Mouse (Mus musculus) heart, embryonic 16.5 days (tissue): ENCODE results near the gene Ube3c. TPM values are rescaled to one million over a fixed set of nuclear protein-coding genes. Genes with fewer than 3 reads are reported as not detected.
A peak's percentile ranks its signal among the peaks of the same experiment; 100 is the strongest.
"Not testable (repeated sequence)": the region's sequence is repeated elsewhere in the genome, so short reads cannot be mapped to it uniquely, and the experiment has no call there.

ENCODE experiments used
- ATAC-seq: fragments of 200-750 bp; cut with Nextera tagmentation; replicated peaks from 2 replicates; pipeline ENCODE4 v1.8.0; 2017; ENCODE audit warnings: moderate number of reproducible peaks; ENCODE audit not compliant: insufficient read depth, low FRiP score; ENCODE audit errors: extremely low read depth
- H3K27ac ChIP-seq: fragments of 300-500 bp; sonication (generic); 2 replicates; pipeline ENCODE4 v1.5.1; 2014; ENCODE audit warnings: mild to moderate bottlenecking, low read length, control low read depth, moderate library complexity
- H3K27me3 ChIP-seq: fragments of 300-500 bp; sonication (generic); 2 replicates; pipeline ENCODE4 v1.6.1; 2014; ENCODE audit warnings: low read length, mixed read lengths; ENCODE audit not compliant: control insufficient read depth, insufficient read depth
- H3K36me3 ChIP-seq: fragments of 300-500 bp; sonication (generic); 2 replicates; pipeline ENCODE4 v1.6.1; 2014; ENCODE audit not compliant: control insufficient read depth, insufficient read depth
- H3K4me1 ChIP-seq: fragments of 300-500 bp; sonication (generic); 2 replicates; pipeline ENCODE4 v1.6.1; 2014; ENCODE audit warnings: low read length, mixed read lengths; ENCODE audit not compliant: control insufficient read depth, insufficient read depth
- H3K4me2 ChIP-seq: fragments of 300-500 bp; sonication (generic); 2 replicates; pipeline ENCODE4 v1.6.1; 2014; ENCODE audit warnings: low read depth, mild to moderate bottlenecking, control low read depth, low read length
- H3K4me3 ChIP-seq: fragments of 300-500 bp; sonication (generic); 2 replicates; pipeline ENCODE4 v1.5.1; 2014; ENCODE audit warnings: mild to moderate bottlenecking, control low read depth, low read length
- H3K9ac ChIP-seq: fragments of 300-500 bp; sonication (generic); 2 replicates; pipeline ENCODE4 v1.6.1; 2014; ENCODE audit warnings: low read length, control low read depth
- H3K9me3 ChIP-seq: fragments of 300-500 bp; sonication (generic); replicated peaks from 2 replicates; pipeline ENCODE4 v1.6.1; 2016; ENCODE audit warnings: low read length; ENCODE audit not compliant: control insufficient read depth
- WGBS: fragments of 180-500 bp; shearing (Covaris S2); extraction: QIAGEN DNeasy Blood & Tissue Kit; methylation state at CpG from one replicate; pipeline ENCODE4 v1.1.7; 2014; 5-methylcytosine and 5-hydroxymethylcytosine counted together
- polyA plus RNA-seq: library from polyadenylated mRNA; unstranded; fragments of >200 nt; fragmentation: Nextera tagmentation; extraction: Ambion mirVana; gene quantifications from 2 replicates; pipeline ENCODE4 v1.2.1, GENCODE M21; 2015

Gene Ube3c
- 9.8 and 17.7 TPM in 2 replicates for polyA plus RNA-seq

DNA sequence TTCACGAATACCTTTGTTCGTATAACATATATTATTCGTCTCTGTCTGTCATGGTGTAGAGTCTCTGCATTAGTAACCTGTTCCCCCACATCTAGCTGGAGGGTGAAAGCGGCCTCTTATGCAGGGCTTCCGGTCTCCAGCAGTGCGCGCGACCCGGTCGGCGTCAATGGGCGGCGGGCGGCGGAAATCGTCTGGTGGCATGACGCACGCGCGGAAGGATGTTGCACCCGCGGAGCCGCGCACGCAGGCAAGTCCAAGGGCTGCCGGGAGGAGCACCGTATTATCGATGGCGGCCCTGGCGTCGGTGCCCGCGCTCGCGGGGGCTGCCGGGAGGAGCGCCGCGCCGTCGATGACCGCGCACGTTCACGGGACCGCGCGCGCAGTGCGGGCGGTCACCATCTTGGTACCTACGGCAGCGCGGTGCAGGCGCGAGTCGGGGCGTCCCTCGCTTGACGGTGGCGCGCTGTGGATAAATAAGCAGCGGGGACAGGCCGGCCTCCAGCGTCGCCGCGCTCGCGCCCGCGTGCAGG lies at the start of gene Ube3c:
Gene Ube3c (plus strand): TSS at position 395 of the 530 bp plus-strand sequence.
- peak within 1 kb of the TSS; percentile 81 for H3K4me3 ChIP-seq
- WGBS, result under 1% methylated on average over 72 of the region's 72 CpGs
- peak within 1 kb of the TSS; percentile 98 for H3K4me2 ChIP-seq
- no peaks in the 10 kb centered on the region for H3K9me3 ChIP-seq
- peaks cover 6% of the 10 kb centered on the region for H3K36me3 ChIP-seq
- peak; percentile 97 for ATAC-seq
- peak within 1 kb of the TSS; percentile 94 for H3K27ac ChIP-seq
- peak within 1 kb of the TSS; percentile 86 for H3K9ac ChIP-seq
- H3K27me3 ChIP-seq, result no peaks in the 10 kb centered on the region
- H3K4me1 ChIP-seq, result peaks cover 10% of the 10 kb centered on the region

GRCm38 (mm10) chr5:29560111-29560510 lies 8.9 kb upstream of the Ube3c start:
- Histone ChIP-seq H3K27me3 (no peaks in the 10 kb centered on the region; the same call in 1 of the 2 replicates), H3K36me3 (no peaks in the 10 kb centered on the region), H3K4me3 (no peak overlapping the region), H3K9ac (no peak overlapping the region), H3K4me2 (no peak overlapping the region), H3K27ac (no peak overlapping the region), H3K4me1 (no peaks in the 10 kb centered on the region), H3K9me3 (no peaks in the 10 kb centered on the region)
- 62% methylated on average over 5 of the region's 5 CpGs for WGBS
- no peak for ATAC-seq

GRCm38 (mm10) chr5:29560667-29561066 lies 8.4 kb upstream of the Ube3c start:
- H3K9me3 ChIP-seq, result no peaks in the 10 kb centered on the region
- H3K4me3 ChIP-seq, result no peak overlapping the region
- 92% methylated on average over 2 of the region's 2 CpGs for WGBS
- no peak overlapping the region for H3K9ac ChIP-seq
- no peak overlapping the region for H3K27ac ChIP-seq
- no peaks in the 10 kb centered on the region; the same call in 1 of the 2 replicates for H3K27me3 ChIP-seq
- no peaks in the 10 kb centered on the region for H3K4me1 ChIP-seq
- no peak for ATAC-seq
- no peak overlapping the region for H3K4me2 ChIP-seq
- H3K36me3 ChIP-seq, result no peaks in the 10 kb centered on the region

- Histone ChIP-seq H3K27me3 (no peaks in the 10 kb centered on the region), H3K9ac (peak overlapping the region; percentile 86), H3K36me3 (peaks cover 6% of the 10 kb centered on the region), H3K4me2 (peak overlapping the region; percentile 98), H3K4me3 (peak overlapping the region; percentile 81), H3K27ac (peak overlapping the region; percentile 94), H3K4me1 (peaks cover 10% of the 10 kb centered on the region), H3K9me3 (0 out of 2 replicates have a peak, but pooled peaks cover 2% of the 10 kb centered on the region)
- WGBS, result 3% methylated on average over 66 of the region's 67 CpGs
- peak; percentile 82 for ATAC-seq
Observed at GRCm38 (mm10) chr5:29569378-29570280, 587 bp downstream of the Ube3c start.

GRCm38 (mm10) chr5:29574286-29574685 lies 5.2 kb downstream of the Ube3c start:
- H3K36me3 ChIP-seq, ATAC-seq, H3K9me3 ChIP-seq, H3K9ac ChIP-seq, H3K4me2 ChIP-seq, H3K27ac ChIP-seq, H3K4me3 ChIP-seq, H3K27me3 ChIP-seq: not testable (repeated sequence)
- 88% methylated on average over 11 of the region's 11 CpGs for WGBS
- peaks cover 10% of the 10 kb centered on the region for H3K4me1 ChIP-seq

DNA sequence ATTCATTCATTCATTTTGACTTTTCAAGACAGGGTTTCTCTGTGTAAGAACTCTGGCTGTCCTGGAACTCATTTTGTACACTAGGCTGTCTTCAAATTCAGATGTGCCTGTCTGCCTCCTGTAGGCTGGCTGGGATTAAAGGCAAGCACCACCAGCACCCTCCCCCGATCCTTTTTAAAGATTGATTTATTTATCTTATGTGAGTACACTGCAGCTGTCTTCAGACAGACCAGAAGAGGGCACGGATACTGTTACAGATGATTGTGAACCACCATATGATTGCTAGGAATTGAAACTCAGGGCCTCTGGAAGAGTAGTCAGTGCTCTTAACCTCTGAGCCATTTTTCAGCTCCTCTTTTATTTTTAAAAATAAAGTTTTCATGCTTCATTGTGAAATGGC lies 6.0 kb downstream of the Ube3c start:
- H3K27ac ChIP-seq, result no peak overlapping the region
- H3K4me1 ChIP-seq, result peaks cover 8% of the 10 kb centered on the region
- H3K4me2 ChIP-seq, result no peak overlapping the region
- WGBS, result 62% methylated on average over 2 of the region's 2 CpGs
- H3K27me3 ChIP-seq, result no peaks in the 10 kb centered on the region
- no peak overlapping the region for H3K9ac ChIP-seq
- H3K9me3 ChIP-seq, result 0 out of 2 replicates have a peak, but pooled peaks cover 2% of the 10 kb centered on the region
- H3K4me3 ChIP-seq, result no peak overlapping the region
- no peak for ATAC-seq
- H3K36me3 ChIP-seq, result peaks cover 6% of the 10 kb centered on the region

- Histone ChIP-seq H3K4me1 (no peaks in the 10 kb centered on the region), H3K36me3 (0 out of 2 replicates have a peak, but pooled peaks cover 4% of the 10 kb centered on the region), H3K27ac (no peak overlapping the region), H3K27me3 (no peaks in the 10 kb centered on the region), H3K9ac (no peak overlapping the region), H3K4me2 (no peak overlapping the region), H3K9me3 (0 out of 2 replicates have a peak, but pooled peaks cover 2% of the 10 kb centered on the region), H3K4me3 (no peak overlapping the region)
- no peak for ATAC-seq
- 90% methylated on average over 4 of the region's 4 CpGs for WGBS
Observed at GRCm38 (mm10) chr5:29577795-29578631, 9.0 kb downstream of the Ube3c start.

GRCm38 (mm10) chr5:29583880-29584595 lies 15.0 kb downstream of the Ube3c start:
- H3K9ac ChIP-seq, result no peak overlapping the region
- H3K4me1 ChIP-seq, result peaks cover 7% of the 10 kb centered on the region
- no peak overlapping the region for H3K4me3 ChIP-seq
- H3K4me2 ChIP-seq, result no peak overlapping the region
- WGBS, result 51% methylated on average over 2 of the region's 2 CpGs
- H3K36me3 ChIP-seq, result peaks cover 10% of the 10 kb centered on the region; the same call in 1 of the 2 replicates
- H3K27me3 ChIP-seq, result no peaks in the 10 kb centered on the region
- H3K27ac ChIP-seq, result peak overlapping the region; percentile 42; the same call in 1 of the 2 replicates
- no peak; the same call in 1 of the 2 replicates for ATAC-seq
- no peaks in the 10 kb centered on the region for H3K9me3 ChIP-seq
